Mouse (Mus musculus): Measurements from ENCODE around the gene Stum. TPM values are rescaled to one million over a fixed set of nuclear protein-coding genes. Genes with fewer than 3 reads are reported as not detected.

Stum gene
- polyA plus RNA-seq, 1 experiment from 2014 or later: 0.31 TPM

- Histone ChIP-seq H3K36me3 (peaks cover 58% of the 10 kb centered on the region), H3K9me3 (no peaks in the 10 kb centered on the region), H3K4me3 (no peak overlapping the region), H3K4me1 (0 out of 2 replicates have a peak, but pooled peaks cover 9% of the 10 kb centered on the region), H3K4me2 (no peak overlapping the region), H3K9ac (no peak overlapping the region), H3K27me3 (no peaks in the 10 kb centered on the region), H3K27ac (no peak overlapping the region)
- ATAC-seq (ENCODE audit: insufficient number of reproducible peaks, insufficient read depth, low FRiP score, low TSS enrichment, low read depth): no peak
- WGBS: 53% methylated on average over 4 of the region's 4 CpGs
Measured at GRCm38 (mm10) chr1:180415064-180415463, 68.2 kb downstream of the Stum start.

GRCm38 (mm10) chr1:180410306-180410705 is 73.0 kb downstream of the Stum start:
- Histone ChIP-seq H3K4me3 (no peak overlapping the region), H3K36me3 (peaks cover 16% of the 10 kb centered on the region), H3K4me1 (peaks cover 47% of the 10 kb centered on the region), H3K27ac (no peak overlapping the region), H3K9me3 (no peaks in the 10 kb centered on the region), H3K4me2 (no peak overlapping the region), H3K9ac (no peak overlapping the region), H3K27me3 (no peaks in the 10 kb centered on the region)
- WGBS: 66% methylated on average over 7 of the region's 7 CpGs
- ATAC-seq (ENCODE audit: insufficient number of reproducible peaks, insufficient read depth, low FRiP score, low TSS enrichment, low read depth): no peak

GRCm38 (mm10) chr1:180409771-180410170 is 73.5 kb downstream of the Stum start:
- H3K9ac ChIP-seq: no peak overlapping the region
- 58% methylated on average over 5 of the region's 5 CpGs for WGBS
- peaks cover 51% of the 10 kb centered on the region for H3K4me1 ChIP-seq
- no peak for ATAC-seq (ENCODE audit: insufficient number of reproducible peaks, insufficient read depth, low FRiP score, low TSS enrichment, low read depth)
- no peak overlapping the region for H3K4me3 ChIP-seq
- no peaks in the 10 kb centered on the region for H3K27me3 ChIP-seq
- H3K9me3 ChIP-seq: no peaks in the 10 kb centered on the region
- H3K27ac ChIP-seq: no peak overlapping the region
- H3K4me2 ChIP-seq: no peak overlapping the region
- peaks cover 11% of the 10 kb centered on the region for H3K36me3 ChIP-seq

GRCm38 (mm10) chr1:180408832-180409231 is 74.5 kb downstream of the Stum start:
- Histone ChIP-seq H3K9me3 (no peaks in the 10 kb centered on the region), H3K4me2 (no peak overlapping the region), H3K4me1 (peaks cover 61% of the 10 kb centered on the region), H3K9ac (no peak overlapping the region), H3K36me3 (peaks cover 3% of the 10 kb centered on the region), H3K4me3 (no peak overlapping the region), H3K27me3 (no peaks in the 10 kb centered on the region), H3K27ac (no peak overlapping the region)
- 48% methylated on average over 9 of the region's 9 CpGs for WGBS
- ATAC-seq (ENCODE audit: insufficient number of reproducible peaks, insufficient read depth, low FRiP score, low TSS enrichment, low read depth): no peak

- no peaks in the 10 kb centered on the region for H3K27me3 ChIP-seq
- H3K9ac ChIP-seq: 0 out of 2 replicates have a peak overlapping the region, but pooled peaks have one; percentile 55
- H3K27ac ChIP-seq: peak overlapping the region; percentile 78; the same call in 1 of the 2 replicates
- no peaks in the 10 kb centered on the region for H3K9me3 ChIP-seq
- no peaks in the 10 kb centered on the region; the same call in none of the 2 replicates for H3K36me3 ChIP-seq
- H3K4me2 ChIP-seq: peak overlapping the region; percentile 50; the same call in 1 of the 2 replicates
- WGBS: 78% methylated on average over 18 of the region's 18 CpGs
- ATAC-seq (ENCODE audit: insufficient number of reproducible peaks, insufficient read depth, low FRiP score, low TSS enrichment, low read depth): no peak
- no peak overlapping the region for H3K4me3 ChIP-seq
- peaks cover 69% of the 10 kb centered on the region for H3K4me1 ChIP-seq
Measured at GRCm38 (mm10) chr1:180407727-180408719, 75.3 kb downstream of the Stum start.

GRCm38 (mm10) chr1:180407171-180407671 is 76.1 kb downstream of the Stum start:
- H3K4me3 ChIP-seq: peak overlapping the region; percentile 23
- H3K4me2 ChIP-seq: peak overlapping the region; percentile 50
- peaks cover 77% of the 10 kb centered on the region for H3K4me1 ChIP-seq
- H3K9ac ChIP-seq: peak overlapping the region; percentile 55; the same call in 1 of the 2 replicates
- H3K27me3 ChIP-seq: no peaks in the 10 kb centered on the region
- peak overlapping the region; percentile 78 for H3K27ac ChIP-seq
- 15% methylated on average over 16 of the region's 16 CpGs for WGBS
- no peaks in the 10 kb centered on the region for H3K9me3 ChIP-seq
- no peak for ATAC-seq (ENCODE audit: insufficient number of reproducible peaks, insufficient read depth, low FRiP score, low TSS enrichment, low read depth)
- no peaks in the 10 kb centered on the region for H3K36me3 ChIP-seq

GRCm38 (mm10) chr1:180406336-180407035 is 76.8 kb downstream of the Stum start:
- Histone ChIP-seq H3K4me2 (0 out of 2 replicates have a peak overlapping the region, but pooled peaks have one; percentile 50), H3K4me3 (no peak overlapping the region), H3K9ac (no peak overlapping the region), H3K9me3 (no peaks in the 10 kb centered on the region), H3K36me3 (no peaks in the 10 kb centered on the region), H3K4me1 (peaks cover 81% of the 10 kb centered on the region), H3K27me3 (no peaks in the 10 kb centered on the region), H3K27ac (peak overlapping the region; percentile 78)
- ATAC-seq (ENCODE audit: insufficient number of reproducible peaks, insufficient read depth, low FRiP score, low TSS enrichment, low read depth): no peak
- WGBS: 75% methylated on average over 11 of the region's 11 CpGs

GRCm38 (mm10) chr1:180405576-180406335 is 77.5 kb downstream of the Stum start:
- H3K27me3 ChIP-seq: no peaks in the 10 kb centered on the region
- H3K9ac ChIP-seq: no peak overlapping the region
- H3K27ac ChIP-seq: peak overlapping the region; percentile 94; the same call in 1 of the 2 replicates
- WGBS: 83% methylated on average over 9 of the region's 9 CpGs
- H3K4me3 ChIP-seq: no peak overlapping the region
- peaks cover 83% of the 10 kb centered on the region for H3K4me1 ChIP-seq
- no peak for ATAC-seq (ENCODE audit: insufficient number of reproducible peaks, insufficient read depth, low FRiP score, low TSS enrichment, low read depth)
- no peaks in the 10 kb centered on the region for H3K36me3 ChIP-seq
- no peaks in the 10 kb centered on the region for H3K9me3 ChIP-seq
- no peak overlapping the region for H3K4me2 ChIP-seq

GRCm38 (mm10) chr1:180404706-180405105 is 78.6 kb downstream of the Stum start:
- no peaks in the 10 kb centered on the region for H3K36me3 ChIP-seq
- peaks cover 77% of the 10 kb centered on the region for H3K4me1 ChIP-seq
- H3K4me3 ChIP-seq: no peak overlapping the region
- no peaks in the 10 kb centered on the region for H3K9me3 ChIP-seq
- peak overlapping the region; percentile 94 for H3K27ac ChIP-seq
- no peak overlapping the region for H3K9ac ChIP-seq
- 0 out of 2 replicates have a peak overlapping the region, but pooled peaks have one; percentile 38 for H3K4me2 ChIP-seq
- no peaks in the 10 kb centered on the region for H3K27me3 ChIP-seq
- no peak for ATAC-seq (ENCODE audit: insufficient number of reproducible peaks, insufficient read depth, low FRiP score, low TSS enrichment, low read depth)
- 93% methylated on average over 3 of the region's 3 CpGs for whole genome bisulfite sequencing

- Histone ChIP-seq H3K4me2 (peak overlapping the region; percentile 38), H3K9me3 (no peaks in the 10 kb centered on the region), H3K27ac (peak overlapping the region; percentile 94), H3K27me3 (no peaks in the 10 kb centered on the region), H3K4me1 (peaks cover 70% of the 10 kb centered on the region), H3K4me3 (no peak overlapping the region), H3K36me3 (no peaks in the 10 kb centered on the region), H3K9ac (0 out of 2 replicates have a peak overlapping the region, but pooled peaks have one; percentile 54)
- 0 out of 2 replicates have a peak, but pooled peaks have one; percentile 57 for ATAC-seq (ENCODE audit: insufficient number of reproducible peaks, insufficient read depth, low FRiP score, low TSS enrichment, low read depth)
- WGBS: 43% methylated on average over 32 of the region's 32 CpGs
Measured at GRCm38 (mm10) chr1:180403694-180404606, 79.4 kb downstream of the Stum start.
